Mouse (Mus musculus): ENCODE data around the gene 1110057P08Rik. TPM values are rescaled to one million over a fixed set of nuclear protein-coding genes. Genes with fewer than 3 reads are reported as not detected.
"Not testable (repeated sequence)": the region's sequence is repeated elsewhere in the genome, so short reads cannot be mapped to it uniquely, and the experiment has no call there.

1110057P08Rik gene
- total RNA-seq (2015; ENCODE audit: low replicate concordance) (not detected in 2 replicates), total RNA-seq (2017; ENCODE audit: low replicate concordance) (not detected in 2 replicates)

DNA sequence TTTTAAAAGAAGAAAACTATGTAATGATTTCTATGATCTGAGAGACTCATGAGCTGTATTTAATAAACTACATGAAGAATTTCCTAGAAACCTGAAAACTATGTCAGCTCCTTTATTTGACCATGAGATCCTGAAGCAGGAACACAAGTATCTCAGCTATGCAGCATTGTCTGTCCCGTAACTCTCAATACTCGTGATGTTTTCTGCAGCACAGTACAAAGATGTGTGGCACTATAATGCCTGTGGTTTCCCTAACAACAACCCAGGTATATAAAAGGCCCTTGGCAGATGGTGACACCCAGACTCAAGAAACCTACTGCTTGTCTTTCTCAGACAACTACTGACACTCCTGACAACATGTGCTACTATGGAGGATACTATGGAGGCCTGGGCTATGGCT is at the start of gene 1110057P08Rik:
Gene 1110057P08Rik, plus strand, starts transcription at position 301 of the 400 bp plus-strand sequence.
- ATAC-seq (replicated peaks; ENCODE audit: low FRiP score, poor library complexity, severe bottlenecking), result no peak

DNA sequence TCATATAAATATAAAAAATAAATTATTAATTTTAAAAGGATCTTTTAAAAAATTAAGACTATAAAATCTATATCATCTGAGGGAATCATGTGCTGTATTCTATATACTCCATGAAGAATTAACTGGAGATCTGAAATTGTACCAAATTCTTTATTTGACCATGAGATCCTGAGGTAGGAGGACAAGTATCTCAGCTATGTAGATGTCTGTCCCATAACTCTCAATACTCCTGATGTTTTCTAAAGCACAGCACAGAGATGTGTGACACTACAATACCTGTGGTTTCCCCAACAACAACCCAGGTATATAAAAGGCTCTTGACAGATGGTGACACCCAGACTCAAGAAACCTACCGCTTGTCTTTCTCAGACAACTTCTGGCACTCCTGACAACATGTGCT is 34.0 kb upstream of the 1110057P08Rik start, which contains the start of gene Gm6358:
Gene Gm6358, plus strand, starts transcription at position 301 of the 400 bp plus-strand sequence.
- ATAC-seq (replicated peaks; ENCODE audit: low FRiP score, poor library complexity, severe bottlenecking), result no peak

DNA sequence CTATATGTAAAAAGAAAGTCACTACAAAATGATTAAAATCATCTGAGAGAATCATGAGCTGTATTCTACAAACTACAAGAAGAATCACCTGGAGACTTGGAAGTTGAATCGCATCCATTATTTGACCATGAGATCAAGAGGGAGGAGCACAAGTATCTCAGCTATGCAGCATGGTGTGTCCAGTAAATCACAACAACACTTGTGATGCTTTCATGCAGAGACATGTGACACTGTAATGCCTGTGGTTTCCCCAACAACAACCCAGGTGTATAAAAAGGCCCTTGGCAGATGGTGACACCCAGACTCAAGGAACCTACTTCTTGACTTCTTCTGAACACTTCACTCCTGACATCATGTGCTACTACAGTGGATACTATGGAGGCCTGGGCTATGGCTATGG is 23.7 kb upstream of the 1110057P08Rik start, which contains the start of gene Gm10061:
Gene Gm10061, plus strand, starts transcription at position 301 of the 400 bp plus-strand sequence.
- no peak for ATAC-seq (replicated peaks; ENCODE audit: low FRiP score, poor library complexity, severe bottlenecking)

DNA sequence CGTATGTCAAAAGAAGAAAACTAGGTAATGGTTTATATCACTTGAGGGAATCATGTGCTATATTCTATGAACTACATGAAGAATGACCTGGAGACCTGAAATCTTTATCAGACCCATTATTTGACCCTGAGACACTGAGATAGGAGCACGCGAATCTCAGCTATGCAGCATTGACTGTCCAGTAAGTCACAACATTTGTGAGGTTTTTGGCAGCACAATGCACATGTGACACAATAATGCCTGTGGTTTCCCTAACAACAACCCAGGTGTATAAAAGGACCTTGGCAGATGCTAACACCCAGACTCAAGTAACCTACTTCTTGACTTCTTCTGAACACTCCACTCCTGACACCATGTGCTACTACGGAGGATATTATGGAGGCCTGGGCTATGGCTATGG is 16.9 kb upstream of the 1110057P08Rik start, which contains the start of gene Gm9789:
Gene Gm9789, plus strand, starts transcription at position 301 of the 400 bp plus-strand sequence.
- ATAC-seq (replicated peaks; ENCODE audit: low FRiP score, poor library complexity, severe bottlenecking), result no peak

DNA sequence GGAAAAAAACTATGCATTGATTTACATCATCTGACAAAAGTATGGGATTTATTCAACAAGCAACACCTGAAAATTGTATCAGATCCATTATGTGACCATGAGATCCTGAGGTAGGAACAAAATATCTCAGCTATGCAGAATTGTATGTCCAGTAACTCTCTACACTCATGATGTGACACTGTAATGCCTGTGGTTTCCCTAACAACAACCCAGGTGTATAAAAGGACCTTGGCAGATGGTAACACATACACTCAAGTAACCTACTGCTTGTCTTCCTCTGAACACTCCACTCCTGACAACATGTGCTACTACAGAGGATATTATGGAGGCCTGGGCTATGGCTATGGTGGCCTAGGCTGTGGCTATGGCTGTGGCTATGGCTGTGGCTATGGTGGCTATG is 5.3 kb upstream of the 1110057P08Rik start, which contains the start of gene Gm7735:
Gene Gm7735, plus strand, starts transcription at position 301 of the 400 bp plus-strand sequence.
- ATAC-seq (replicated peaks; ENCODE audit: low FRiP score, poor library complexity, severe bottlenecking), result not testable (repeated sequence)

DNA sequence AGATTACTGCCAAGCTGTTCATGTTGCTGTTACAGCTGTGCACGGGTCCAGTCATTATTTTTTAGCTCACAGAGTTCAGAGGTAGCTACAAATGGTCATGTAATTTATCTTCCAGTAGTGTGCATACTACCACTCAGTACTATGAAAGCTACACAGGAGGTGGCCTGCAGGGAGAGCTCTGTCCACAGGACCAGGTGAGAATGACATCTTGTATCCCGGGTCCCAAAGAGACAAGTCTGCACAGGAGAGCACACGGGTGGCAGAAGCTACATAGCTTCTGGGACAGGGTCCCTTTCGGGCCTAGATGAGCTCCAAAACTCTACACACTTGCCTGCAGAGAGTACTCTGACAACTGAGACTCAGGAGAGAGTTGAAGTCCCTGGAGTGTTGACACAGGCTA is 14.1 kb downstream of the 1110057P08Rik start:
- ATAC-seq (replicated peaks; ENCODE audit: low FRiP score, poor library complexity, severe bottlenecking), result no peak

DNA sequence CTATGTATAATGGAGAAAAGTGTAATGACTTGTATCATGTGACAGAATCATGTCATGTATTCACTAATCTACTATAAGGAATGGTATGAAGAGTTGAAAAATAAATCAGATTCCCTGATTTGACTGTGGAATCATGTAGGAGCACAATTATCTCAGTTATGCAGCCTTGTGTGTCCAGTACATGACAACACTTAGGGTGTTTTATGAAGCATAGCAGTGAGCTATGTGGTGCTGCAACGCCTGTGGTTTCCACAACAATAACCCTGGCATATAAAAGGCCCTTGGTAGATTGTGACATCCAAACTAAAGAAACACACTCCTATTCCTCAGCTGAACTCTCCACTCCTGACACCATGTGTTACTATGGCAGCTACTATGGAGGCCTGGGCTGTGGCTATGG is 31.0 kb downstream of the 1110057P08Rik start, which contains the start of gene Krtap20-2:
Gene Krtap20-2, plus strand, starts transcription at position 301 of the 400 bp plus-strand sequence.
- no peak for ATAC-seq (replicated peaks; ENCODE audit: low FRiP score, poor library complexity, severe bottlenecking)

Other genes with a start within 250 kb of the 1110057P08Rik start
- gene Krtap19-9b, start 242.5 kb upstream of the 1110057P08Rik start, total RNA-seq (2015; ENCODE audit: low replicate concordance), result not detected in 2 replicates
- not detected in 2 replicates for gene Krtap19-9b, start 242.5 kb upstream of the 1110057P08Rik start, total RNA-seq (2017; ENCODE audit: low replicate concordance)
- gene Krtap16-3, start 211.9 kb upstream of the 1110057P08Rik start, total RNA-seq (2015; ENCODE audit: low replicate concordance), result not detected in 2 replicates
- not detected in 2 replicates for gene Krtap16-3, start 211.9 kb upstream of the 1110057P08Rik start, total RNA-seq (2017; ENCODE audit: low replicate concordance)
- not detected in 2 replicates for gene Krtap22-2, start 164.0 kb upstream of the 1110057P08Rik start, total RNA-seq (2015; ENCODE audit: low replicate concordance)
- gene Krtap22-2, start 164.0 kb upstream of the 1110057P08Rik start, total RNA-seq (2017; ENCODE audit: low replicate concordance), result not detected in 2 replicates
- gene Gm10229, start 159.5 kb upstream of the 1110057P08Rik start, total RNA-seq (2015; ENCODE audit: low replicate concordance), result not detected in 2 replicates
- gene Gm10229, start 159.5 kb upstream of the 1110057P08Rik start, total RNA-seq (2017; ENCODE audit: low replicate concordance), result not detected in 2 replicates
- not detected in 2 replicates for gene Krtap6-1, start 143.0 kb upstream of the 1110057P08Rik start, total RNA-seq (2015; ENCODE audit: low replicate concordance)
- not detected in 2 replicates for gene Krtap6-1, start 143.0 kb upstream of the 1110057P08Rik start, total RNA-seq (2017; ENCODE audit: low replicate concordance)
- gene Gm10228, start 133.3 kb upstream of the 1110057P08Rik start, total RNA-seq (2015; ENCODE audit: low replicate concordance), result not detected in 2 replicates
- gene Gm10228, start 133.3 kb upstream of the 1110057P08Rik start, total RNA-seq (2017; ENCODE audit: low replicate concordance), result not detected in 2 replicates
- gene Krtap6-5, start 126.9 kb upstream of the 1110057P08Rik start, total RNA-seq (2015; ENCODE audit: low replicate concordance), result not detected in 2 replicates
- not detected in 2 replicates for gene Krtap6-5, start 126.9 kb upstream of the 1110057P08Rik start, total RNA-seq (2017; ENCODE audit: low replicate concordance)
- gene 1110025L11Rik, start 110.7 kb upstream of the 1110057P08Rik start, total RNA-seq (2015; ENCODE audit: low replicate concordance), result not detected in 2 replicates
- not detected in 2 replicates for gene 1110025L11Rik, start 110.7 kb upstream of the 1110057P08Rik start, total RNA-seq (2017; ENCODE audit: low replicate concordance)
- not detected in 2 replicates for gene Krtap6-3, start 90.7 kb upstream of the 1110057P08Rik start, total RNA-seq (2015; ENCODE audit: low replicate concordance)
- not detected in 2 replicates for gene Krtap6-3, start 90.7 kb upstream of the 1110057P08Rik start, total RNA-seq (2017; ENCODE audit: low replicate concordance)
- gene Gm6358, start 33.9 kb upstream of the 1110057P08Rik start, total RNA-seq (2015; ENCODE audit: low replicate concordance), result not detected in 2 replicates
- not detected in 2 replicates for gene Gm6358, start 33.9 kb upstream of the 1110057P08Rik start, total RNA-seq (2017; ENCODE audit: low replicate concordance)
- gene Gm10061, start 23.6 kb upstream of the 1110057P08Rik start, total RNA-seq (2015; ENCODE audit: low replicate concordance), result not detected in 2 replicates
- gene Gm10061, start 23.6 kb upstream of the 1110057P08Rik start, total RNA-seq (2017; ENCODE audit: low replicate concordance), result not detected in 2 replicates
- gene Gm9789, start 16.8 kb upstream of the 1110057P08Rik start, total RNA-seq (2015; ENCODE audit: low replicate concordance), result not detected in 2 replicates
- not detected in 2 replicates for gene Gm9789, start 16.8 kb upstream of the 1110057P08Rik start, total RNA-seq (2017; ENCODE audit: low replicate concordance)
- not detected in 2 replicates for gene Gm7735, start 5.2 kb upstream of the 1110057P08Rik start, total RNA-seq (2015; ENCODE audit: low replicate concordance)
- gene Gm7735, start 5.2 kb upstream of the 1110057P08Rik start, total RNA-seq (2017; ENCODE audit: low replicate concordance), result not detected in 2 replicates
- not detected in 2 replicates for gene Krtap20-2, start 31.1 kb downstream of the 1110057P08Rik start, total RNA-seq (2015; ENCODE audit: low replicate concordance)
- gene Krtap20-2, start 31.1 kb downstream of the 1110057P08Rik start, total RNA-seq (2017; ENCODE audit: low replicate concordance), result not detected in 2 replicates
- gene Krtap21-1, start 229.1 kb downstream of the 1110057P08Rik start, total RNA-seq (2015; ENCODE audit: low replicate concordance), result not detected in 2 replicates
- not detected in 2 replicates for gene Krtap21-1, start 229.1 kb downstream of the 1110057P08Rik start, total RNA-seq (2017; ENCODE audit: low replicate concordance)
- not detected in 2 replicates for gene Krtap6-2, start 245.4 kb downstream of the 1110057P08Rik start, total RNA-seq (2015; ENCODE audit: low replicate concordance)
- gene Krtap6-2, start 245.4 kb downstream of the 1110057P08Rik start, total RNA-seq (2017; ENCODE audit: low replicate concordance), result not detected in 2 replicates

Data from erythroid progenitor cell, adult 5-6 weeks (primary cell).